Mouse (Mus musculus) liver, embryonic 14.5 days (tissue): ENCODE results near the gene Egfl7. TPM values are rescaled to one million over a fixed set of nuclear protein-coding genes. Genes with fewer than 3 reads are reported as not detected.

ENCODE experiments used
- ATAC-seq: fragments of 200-750 bp; cut with Nextera tagmentation; 2 replicates; pipeline ENCODE4 v1.8.0; 2017; ENCODE audit warnings: moderate number of reproducible peaks, mild to moderate bottlenecking, moderate library complexity; ENCODE audit not compliant: insufficient read depth
- DNase-seq, 3 experiments: peaks; one replicate each; pipeline ENCODE4 v3.0.0-alpha.2; 2012 to 2013; ENCODE audit warnings: low read depth in 3 of 3, low spot score in 3 of 3
- H3K27ac ChIP-seq: fragments of 300-500 bp; sonication (generic); 2 replicates; pipeline ENCODE4 v1.5.1; 2014; ENCODE audit warnings: moderate library complexity, mild to moderate bottlenecking, control low read depth, inconsistent platforms
- H3K27me3 ChIP-seq: fragments of 300-500 bp; sonication (generic); 2 replicates; pipeline ENCODE4 v1.6.1; 2014; ENCODE audit warnings: mild to moderate bottlenecking, low read length, moderate library complexity; ENCODE audit not compliant: control insufficient read depth, insufficient read depth
- H3K36me3 ChIP-seq: fragments of 300-500 bp; sonication (generic); replicated peaks from 2 replicates; pipeline ENCODE4 v1.6.1; 2014; ENCODE audit warnings: low read depth; ENCODE audit not compliant: control insufficient read depth, insufficient read depth
- H3K4me1 ChIP-seq, 2 experiments: fragments of 200-500 bp in 1 of 2; fragments of 300-500 bp in 1 of 2; sonication (generic) in 1 of 2; replicated peaks; 2 replicates each; pipeline ENCODE4 v1.6.1; 2012 to 2014; ENCODE audit warnings: antibody characterized with exemption in 1 of 2, inconsistent platforms in 1 of 2, low read length in 1 of 2; ENCODE audit not compliant: control insufficient read depth in 2 of 2, insufficient read depth in 2 of 2
- H3K4me2 ChIP-seq: fragments of 300-500 bp; sonication (generic); 2 replicates; pipeline ENCODE4 v1.6.1; 2014; ENCODE audit warnings: low read depth, mild to moderate bottlenecking, control low read depth, moderate library complexity
- H3K4me3 ChIP-seq, 2 experiments: fragments of 200-500 bp in 1 of 2; fragments of 300-500 bp in 1 of 2; sonication (generic) in 1 of 2; 2 replicates each; pipeline ENCODE4 v1.5.1; 2012 to 2014; ENCODE audit warnings: low read depth in 2 of 2, low read length in 2 of 2, mild to moderate bottlenecking in 2 of 2, control low read depth in 1 of 2, inconsistent platforms in 1 of 2, moderate library complexity in 1 of 2; ENCODE audit not compliant: insufficient read depth in 1 of 2
- H3K9ac ChIP-seq: fragments of 300-500 bp; sonication (generic); replicated peaks from 2 replicates; pipeline ENCODE4 v1.6.1; 2014; ENCODE audit warnings: mild to moderate bottlenecking, control low read depth, moderate library complexity
- H3K9me3 ChIP-seq: fragments of 300-500 bp; sonication (generic); 2 replicates; pipeline ENCODE4 v1.6.1; 2016; ENCODE audit warnings: low read length, mixed read lengths; ENCODE audit not compliant: control insufficient read depth
- CTCF ChIP-seq: IDR thresholded peaks from 2 replicates; pipeline ENCODE4 v1.5.1; 2016; ENCODE audit warnings: antibody characterized with exemption, low read depth, control low read depth
- EP300 ChIP-seq: IDR thresholded peaks from 2 replicates; pipeline ENCODE4 v1.6.1; 2016; ENCODE audit warnings: antibody characterized with exemption, low read depth
- WGBS: fragments of 180-500 bp; shearing (Covaris S2); extraction: QIAGEN DNeasy Blood & Tissue Kit; methylation state at CpG from one replicate; pipeline ENCODE4 v1.1.7; 2014; ENCODE audit not compliant: insufficient replicate concordance; 5-methylcytosine and 5-hydroxymethylcytosine counted together
- polyA plus RNA-seq, 2 experiments: library from polyadenylated mRNA; depleted of rRNA in 1 of 2; stranded (reverse) in 1 of 2; unstranded in 1 of 2; fragments of >200 nt; fragmentation: Nextera tagmentation in 1 of 2; extraction: Ambion mirVana in 1 of 2; gene quantifications; 2 replicates each; pipeline versions ENCODE4 v1.2.1 to v1.2.3; 2012 to 2014

Egfl7 gene
- polyA plus RNA-seq, 2 experiments = 47.6 to 68.0 TPM

DNA sequence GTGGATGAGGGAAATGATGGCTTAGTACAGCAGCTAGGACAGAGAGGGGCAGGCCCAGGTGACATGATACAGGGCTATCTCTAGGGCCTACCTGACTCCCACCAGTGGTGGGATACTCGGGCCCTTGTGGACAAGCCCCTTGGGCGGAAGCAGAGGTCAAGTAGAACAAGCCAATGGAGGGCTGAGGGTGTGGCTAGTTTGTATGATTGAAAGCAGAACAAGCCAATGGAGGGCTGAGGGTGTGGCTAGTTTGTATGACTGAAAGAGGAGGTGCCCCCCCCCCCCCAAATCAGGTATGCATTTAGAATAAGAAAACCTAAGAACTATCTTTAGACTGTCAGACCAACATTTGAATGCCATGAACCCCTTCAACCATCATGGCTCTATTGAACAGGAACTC, 2.4 kb downstream of the Egfl7 start:
- peaks cover under 1 to 17% of the 10 kb centered on the region in 2 experiments; a peak in 3 of 4 replicates for H3K4me1 ChIP-seq
- DNase-seq = no peak

DNA sequence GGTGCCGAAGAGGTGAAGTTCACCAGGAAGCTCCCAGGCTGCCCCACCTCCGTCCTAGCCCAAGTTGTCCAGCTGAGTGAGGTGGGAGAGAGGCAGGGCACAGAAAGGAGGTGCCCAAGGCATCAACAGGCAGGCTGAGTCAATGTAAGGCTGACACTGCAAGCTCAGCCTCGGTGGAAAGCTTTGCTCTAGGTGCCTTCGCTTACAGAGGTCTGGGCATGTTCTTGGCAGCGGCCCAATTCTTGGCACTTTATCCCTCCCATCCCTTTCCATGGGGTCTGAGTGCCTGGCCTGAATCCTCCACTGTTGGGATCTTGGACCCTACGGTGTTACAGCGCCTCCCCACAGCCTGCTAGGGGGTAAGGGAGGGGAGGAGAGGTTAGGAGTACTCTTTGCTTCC, 2.9 kb downstream of the Egfl7 start:
- ATAC-seq = no peak
- H3K9ac ChIP-seq = no peak overlapping the region

More for the DNA sequence above, 2.4 kb downstream of the Egfl7 start:
- Histone ChIP-seq H3K9ac (no peak overlapping the region), H3K4me2 (no peak overlapping the region), H3K36me3 (no peaks in the 10 kb centered on the region), H3K27ac (no peak overlapping the region), H3K9me3 (no peaks in the 10 kb centered on the region), H3K27me3 (no peaks in the 10 kb centered on the region), H3K4me3 (no peak overlapping the region)
- TF ChIP-seq CTCF = no peak
- TF ChIP-seq EP300 = no peak
- 25% methylated on average over 2 of the region's 2 CpGs for WGBS
- ATAC-seq = no peak

DNA sequence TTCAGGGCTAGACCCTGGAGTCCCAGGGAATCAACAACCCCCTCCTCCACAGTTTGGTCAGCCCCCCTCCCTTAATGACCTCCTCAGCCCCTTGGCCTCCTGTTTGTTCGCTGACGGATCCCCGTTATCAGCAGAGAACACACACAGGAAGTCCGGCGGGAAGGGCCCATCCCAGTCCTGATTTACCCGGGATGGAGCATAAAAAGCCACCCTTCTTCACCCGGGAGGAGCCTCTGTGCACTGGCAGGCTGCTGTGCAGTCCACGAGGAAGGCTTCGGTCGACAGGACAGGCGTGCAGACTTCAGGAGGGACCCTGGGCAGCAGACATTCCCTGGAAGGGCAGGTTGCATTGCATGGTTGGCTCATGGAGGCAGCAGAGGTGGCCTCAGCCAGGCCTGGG, 3.8 kb downstream of the Egfl7 start:
- TF ChIP-seq EP300 (no peak), CTCF (no peak)
- DNase-seq (no peak), ATAC-seq (no peak)
- Histone ChIP-seq H3K4me2 (no peak overlapping the region), H3K27me3 (no peaks in the 10 kb centered on the region), H3K36me3 (no peaks in the 10 kb centered on the region), H3K9ac (no peak overlapping the region), H3K27ac (no peak overlapping the region), H3K4me1 (peaks cover 2 to 18% of the 10 kb centered on the region in 2 experiments; a peak in 3 of 4 replicates), H3K4me3 (peak overlapping the region; percentile 21 to 33; a peak in 3 of 4 replicates), H3K9me3 (no peaks in the 10 kb centered on the region)
- WGBS = 3% methylated on average over 11 of the region's 11 CpGs

More for the DNA sequence above, 2.9 kb downstream of the Egfl7 start:
- WGBS = 65% methylated on average over 7 of the region's 7 CpGs
- Histone ChIP-seq H3K4me2 (no peak overlapping the region), H3K36me3 (no peaks in the 10 kb centered on the region), H3K9me3 (no peaks in the 10 kb centered on the region), H3K4me3 (no peak overlapping the region), H3K4me1 (peaks cover 2 to 17% of the 10 kb centered on the region in 2 experiments; a peak in 3 of 4 replicates), H3K27ac (no peak overlapping the region), H3K27me3 (no peaks in the 10 kb centered on the region)
- TF ChIP-seq EP300 (no peak), CTCF (no peak)
- DNase-seq = no peak

DNA sequence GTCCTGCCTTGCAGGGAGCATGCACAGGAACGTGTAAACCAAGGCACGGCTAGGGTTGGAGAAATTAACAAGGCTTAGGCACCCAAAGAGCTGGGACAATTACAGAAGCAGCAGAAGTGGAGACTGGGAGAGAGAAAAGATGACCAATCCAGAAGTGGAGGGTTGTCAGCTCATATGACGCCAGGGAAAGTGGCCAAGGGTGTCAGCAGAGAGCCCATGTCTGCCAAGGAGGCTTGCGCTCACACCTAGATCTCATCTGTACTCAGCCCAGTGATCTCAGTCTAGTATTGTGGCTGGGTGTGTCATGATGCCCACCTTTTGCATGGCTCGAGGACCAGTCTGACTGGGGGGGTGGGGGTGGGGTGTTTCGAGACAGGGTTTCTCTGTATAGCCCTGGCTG, 5.9 kb downstream of the Egfl7 start:
- DNase-seq = no peak
- Histone ChIP-seq H3K27ac (peak overlapping the region; percentile 14; the same call in 1 of the 2 replicates), H3K9me3 (no peaks in the 10 kb centered on the region), H3K4me3 (peak overlapping the region; percentile 11 to 16), H3K36me3 (no peaks in the 10 kb centered on the region), H3K27me3 (no peaks in the 10 kb centered on the region), H3K4me1 (peaks cover 2 to 14% of the 10 kb centered on the region in 2 experiments; a peak in 3 of 4 replicates), H3K4me2 (no peak overlapping the region), H3K9ac (peak overlapping the region; percentile 27)
- no peak for ATAC-seq
- 39% methylated on average over 6 of the region's 6 CpGs for WGBS
- TF ChIP-seq EP300 (no peak), CTCF (no peak)

DNA sequence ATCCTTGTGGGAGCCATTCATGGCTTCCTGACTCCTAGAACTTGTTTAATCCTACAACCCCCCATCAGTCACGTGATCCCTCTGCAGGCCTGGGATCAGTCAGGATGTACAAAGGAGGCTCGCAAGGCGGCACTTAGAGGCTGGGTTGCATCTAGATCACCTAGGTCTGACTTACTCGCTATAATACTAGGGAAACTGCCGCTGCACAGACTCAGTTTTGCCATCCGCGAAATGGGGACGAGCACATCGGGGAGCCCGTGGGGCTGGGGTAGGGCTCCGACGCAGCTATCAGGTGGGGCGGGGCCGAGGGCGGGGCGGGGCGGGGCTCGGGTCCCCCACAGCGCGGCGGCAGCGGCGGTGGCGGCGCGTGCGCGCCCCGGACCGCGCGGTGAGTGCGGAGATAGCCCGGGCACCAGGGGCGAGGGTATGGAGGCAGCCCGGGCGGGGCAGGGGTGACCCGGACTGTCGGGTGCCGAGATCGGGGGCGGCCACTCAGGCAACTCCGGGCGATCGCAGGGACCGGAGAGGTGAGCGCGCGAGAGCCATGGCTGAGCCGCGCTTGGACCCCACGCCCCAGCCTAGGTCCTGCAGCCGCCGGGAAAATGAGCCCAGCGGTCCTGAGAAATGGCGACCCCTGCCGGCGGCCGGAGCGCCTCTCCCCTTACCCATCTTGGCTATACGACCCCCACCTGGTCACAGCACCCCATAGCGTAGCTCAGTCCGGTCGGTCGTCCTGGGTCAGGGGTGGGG, 6.7 kb downstream of the Egfl7 start, which contains the start of gene Gm20532:
Gm20532 (plus strand) TSS at position 346 of the 750 bp plus-strand sequence.
- 1% methylated on average over 58 of the region's 65 CpGs for whole genome bisulfite sequencing
- peak within 1 kb of the TSS; percentile 64 to 69 for H3K4me3 ChIP-seq
- no peaks in the 10 kb centered on the region for H3K9me3 ChIP-seq
- no peaks in the 10 kb centered on the region for H3K27me3 ChIP-seq
- ATAC-seq = peak; percentile 73
- H3K4me1 ChIP-seq = peaks cover 2 to 14% of the 10 kb centered on the region in 2 experiments; a peak in 3 of 4 replicates
- peak within 1 kb of the TSS; percentile 14; the same call in 1 of the 2 replicates for H3K27ac ChIP-seq
- H3K9ac ChIP-seq = peak within 1 kb of the TSS; percentile 41
- DNase-seq = no peak
- peak within 1 kb of the TSS; percentile 73 for H3K4me2 ChIP-seq
- no peaks in the 10 kb centered on the region for H3K36me3 ChIP-seq
- TF ChIP-seq CTCF (peak; percentile 53), EP300 (no peak)
